Mouse (Mus musculus) c-Kit-positive CD71-positive TER-119-positive erythroid progenitor cells, embryonic 14.5 days (primary cell): Measurements from ENCODE around the gene Olfr816.
"Not testable (repeated sequence)": the region's sequence is repeated elsewhere in the genome, so short reads cannot be mapped to it uniquely, and the experiment has no call there.

Experiments used
- DNase-seq: peaks from one replicate; pipeline ENCODE4 v3.0.0-alpha.2; 2013; ENCODE audit warnings: low spot score

Gene Olfr816

DNA sequence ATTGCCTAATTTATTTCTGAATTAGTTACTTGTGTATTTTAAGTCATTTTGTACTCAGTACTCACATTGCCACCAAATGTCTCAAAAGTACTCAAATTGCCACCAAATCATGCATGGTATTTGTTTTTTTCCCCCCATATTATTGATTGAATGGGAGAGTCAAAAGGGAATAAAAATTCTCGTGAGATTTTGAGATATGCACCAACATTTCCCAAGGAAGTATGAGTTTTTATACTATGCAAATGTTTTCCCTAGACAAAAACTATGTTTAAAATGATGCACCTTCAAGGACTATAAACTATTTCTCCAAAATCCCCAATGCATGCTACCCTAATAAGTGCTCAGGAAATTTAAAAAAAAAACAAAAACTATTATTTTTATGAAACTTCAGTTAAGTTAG, at the start of gene Olfr816:
TSS of gene Olfr816 (minus strand) at position 101 of the 400 bp plus-strand sequence.
- DNase-seq: no peak

DNA sequence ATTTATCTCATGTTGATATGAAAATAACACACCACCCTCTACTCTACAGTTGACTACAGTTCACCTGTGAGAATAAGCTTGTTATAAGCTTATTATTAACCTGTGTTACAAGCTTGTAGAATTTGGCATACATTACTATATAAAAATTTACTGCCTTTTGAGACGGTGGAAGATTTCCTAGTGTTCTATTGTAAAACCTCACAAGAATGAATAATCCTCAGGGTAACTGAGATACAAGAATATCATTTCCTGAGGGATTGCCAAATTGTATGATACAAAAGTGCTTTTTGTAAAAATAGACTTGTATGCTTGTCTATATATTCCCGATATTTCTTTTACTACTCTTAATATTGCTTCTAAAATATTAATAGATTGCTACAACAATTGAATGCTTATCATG, 33.6 kb upstream of the Olfr816 start, which contains the start of gene Olfr818:
TSS of gene Olfr818 (minus strand) at position 101 of the 400 bp plus-strand sequence.
- no peak for DNase-seq

DNA sequence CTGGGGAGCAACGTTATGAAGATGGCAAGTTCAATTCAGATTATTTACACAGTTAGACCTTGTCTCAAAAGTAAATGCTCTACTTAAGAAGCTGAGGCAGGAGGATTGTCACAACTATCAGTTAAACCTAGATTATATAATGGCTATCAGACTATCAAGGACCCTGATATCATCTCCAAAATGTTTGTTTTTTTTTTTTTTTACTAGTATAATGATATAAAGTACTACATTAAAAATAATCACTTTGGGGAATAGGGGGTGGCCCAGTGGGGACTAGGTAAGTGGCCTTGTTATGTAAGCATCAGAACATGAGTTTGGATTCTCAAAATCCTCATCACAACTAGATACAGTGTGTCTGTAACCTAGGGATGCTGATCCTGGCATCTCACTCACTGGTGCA, 9.6 kb downstream of the Olfr816 start, which contains the start of gene Olfr815:
TSS of gene Olfr815 (minus strand) at position 101 of the 400 bp plus-strand sequence.
- not testable (repeated sequence) for DNase-seq

DNA sequence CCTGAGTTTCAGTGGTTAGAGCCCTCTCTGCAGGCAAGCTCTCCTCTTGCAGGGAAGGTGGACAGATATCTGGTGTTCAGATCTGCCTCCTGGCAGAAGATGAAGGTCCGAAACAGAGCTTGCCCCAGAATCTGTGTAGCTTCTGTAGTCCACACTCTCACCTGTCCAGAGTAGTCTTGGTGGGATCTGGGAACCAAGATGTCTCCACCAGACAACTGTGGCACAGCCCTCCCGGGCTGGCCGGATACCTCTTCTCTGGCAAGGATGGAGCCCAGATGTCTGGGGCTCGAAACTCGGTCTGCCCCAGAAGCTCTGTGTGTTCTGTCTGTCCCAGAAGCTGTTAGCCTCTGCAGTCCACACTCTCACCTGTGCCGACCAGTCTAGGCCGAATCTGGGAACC, 29.5 kb downstream of the Olfr816 start:
- DNase-seq: no peak

DNA sequence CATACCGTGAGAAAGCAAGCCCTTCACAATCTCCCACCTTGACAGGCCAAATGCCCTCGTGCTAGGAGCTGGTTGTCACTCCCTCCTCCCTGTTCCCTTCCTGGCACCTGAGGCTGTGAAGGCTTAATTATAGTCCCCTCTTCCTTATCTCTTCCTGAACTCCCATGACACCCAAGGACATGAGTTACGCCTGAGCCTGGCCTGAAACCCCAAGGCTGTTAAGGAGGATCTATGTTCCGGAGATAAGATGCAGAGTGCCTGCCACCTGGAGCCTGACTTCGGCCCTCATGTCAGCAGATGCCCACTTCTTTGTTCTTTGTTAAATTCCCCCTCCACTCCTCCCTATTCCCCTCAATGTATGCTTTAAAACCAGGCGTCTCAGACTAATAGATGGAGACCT, 29.9 kb downstream of the Olfr816 start:
- DNase-seq: not testable (repeated sequence)

DNA sequence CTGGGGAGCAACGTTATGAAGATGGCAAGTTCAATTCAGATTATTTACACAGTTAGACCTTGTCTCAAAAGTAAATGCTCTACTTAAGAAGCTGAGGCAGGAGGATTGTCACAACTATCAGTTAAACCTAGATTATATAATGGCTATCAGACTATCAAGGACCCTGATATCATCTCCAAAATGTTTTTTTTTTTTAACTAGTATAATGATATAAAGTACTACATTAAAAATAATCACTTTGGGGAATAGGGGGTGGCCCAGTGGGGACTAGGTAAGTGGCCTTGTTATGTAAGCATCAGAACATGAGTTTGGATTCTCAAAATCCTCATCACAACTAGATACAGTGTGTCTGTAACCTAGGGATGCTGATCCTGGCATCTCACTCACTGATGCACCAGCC, 35.6 kb downstream of the Olfr816 start, which contains the start of gene Olfr814:
TSS of gene Olfr814 (minus strand) at position 101 of the 400 bp plus-strand sequence.
- DNase-seq: not testable (repeated sequence)
